Mouse (Mus musculus) forebrain, postnatal 0 days (tissue): ENCODE results near the gene Pym1. TPM values are rescaled to one million over a fixed set of nuclear protein-coding genes. Genes with fewer than 3 reads are reported as not detected.

Experiments used
- ATAC-seq: fragments of 200-750 bp; cut with Nextera tagmentation; 2 replicates; pipeline ENCODE4 v1.8.0; 2017; ENCODE audit warnings: mild to moderate bottlenecking, moderate library complexity
- DNase-seq: peaks from one replicate; pipeline ENCODE4 v3.0.0-alpha.2; 2015
- H3K27ac ChIP-seq: fragments of 300-500 bp; sonication (generic); 2 replicates; pipeline ENCODE4 v1.5.1; 2014; ENCODE audit warnings: low read depth, mild to moderate bottlenecking, antibody characterized with exemption, low read length, moderate library complexity, mixed read lengths
- H3K27me3 ChIP-seq: fragments of 300-500 bp; sonication (generic); 2 replicates; pipeline ENCODE4 v1.6.1; 2014; ENCODE audit warnings: mild to moderate bottlenecking, low read length, mixed read lengths; ENCODE audit not compliant: insufficient read depth
- H3K36me3 ChIP-seq: fragments of 300-500 bp; sonication (generic); 2 replicates; pipeline ENCODE4 v1.6.1; 2014; ENCODE audit warnings: mild to moderate bottlenecking, moderate library complexity; ENCODE audit not compliant: insufficient read depth
- H3K4me1 ChIP-seq: fragments of 300-500 bp; sonication (generic); 2 replicates; pipeline ENCODE4 v1.6.1; 2014; ENCODE audit warnings: antibody characterized with exemption; ENCODE audit not compliant: insufficient read depth
- H3K4me2 ChIP-seq: fragments of 300-500 bp; sonication (generic); 2 replicates; pipeline ENCODE4 v1.6.1; 2014; ENCODE audit warnings: low read depth, mild to moderate bottlenecking, moderate library complexity
- H3K4me3 ChIP-seq: fragments of 300-500 bp; sonication (generic); 2 replicates; pipeline ENCODE4 v1.5.1; 2014; ENCODE audit warnings: low read depth, low read length, mixed read lengths
- H3K9ac ChIP-seq: fragments of 300-500 bp; sonication (generic); 2 replicates; pipeline ENCODE4 v1.6.1; 2014; ENCODE audit warnings: mild to moderate bottlenecking
- H3K9me3 ChIP-seq: fragments of 300-500 bp; sonication (generic); 2 replicates; pipeline ENCODE4 v1.6.1; 2016; ENCODE audit warnings: low read length
- CTCF ChIP-seq: sonication (generic); IDR thresholded peaks from 2 replicates; pipeline ENCODE4 v1.5.1; 2016; ENCODE audit warnings: antibody characterized with exemption, control low read depth, low read depth
- WGBS: fragments of 180-500 bp; shearing (Covaris S2); extraction: QIAGEN DNeasy Blood & Tissue Kit; methylation state at CpG from one replicate; pipeline ENCODE4 v1.1.7; 2014; 5-methylcytosine and 5-hydroxymethylcytosine counted together
- polyA plus RNA-seq: library from polyadenylated mRNA; unstranded; fragments of >200 nt; fragmentation: Nextera tagmentation; extraction: Ambion mirVana; gene quantifications from 2 replicates; pipeline ENCODE4 v1.2.1, GENCODE M21; 2015
- total RNA-seq: library from RNA; depleted of rRNA; stranded (reverse); fragments of >200 nt; gene quantifications from 2 replicates; pipeline ENCODE4 v1.2.3, GENCODE M21; 2014

The Pym1 gene
- total and polyA plus RNA-seq, 2 experiments from 2014 or later = 51.6 to 67.7 TPM

DNA sequence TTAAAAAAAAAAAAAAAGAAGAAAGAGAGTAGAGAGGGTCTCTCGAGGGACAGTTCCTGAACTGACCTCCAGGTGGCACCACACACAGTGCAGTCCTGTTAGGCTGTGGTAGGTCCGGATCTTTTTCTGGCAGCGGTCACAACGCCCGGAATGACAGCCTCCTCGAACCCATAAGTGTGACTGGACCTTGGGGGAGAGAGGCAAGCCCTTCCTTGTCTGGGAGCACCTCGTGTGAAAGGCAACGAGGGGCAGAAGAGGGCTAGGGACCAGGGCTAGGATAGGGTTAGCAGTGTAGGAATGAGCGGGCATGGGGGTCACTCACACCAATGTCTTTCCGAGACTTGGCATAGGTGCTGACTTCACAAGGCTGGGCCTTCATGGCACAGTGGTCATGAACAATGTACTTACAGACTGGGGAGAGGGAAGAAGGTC lies 16.7 kb upstream of the Pym1 start:
- no peak overlapping the region for H3K27ac ChIP-seq
- peak; percentile 56; the same call in 1 of the 2 replicates for ATAC-seq
- WGBS = 19% methylated on average over 10 of the region's 10 CpGs
- H3K27me3 ChIP-seq = no peaks in the 10 kb centered on the region
- no peaks in the 10 kb centered on the region for H3K36me3 ChIP-seq
- DNase-seq = peak; percentile 60
- H3K9me3 ChIP-seq = no peaks in the 10 kb centered on the region
- no peak overlapping the region for H3K4me2 ChIP-seq
- no peak overlapping the region for H3K4me3 ChIP-seq
- peak; percentile 75 for TF ChIP-seq CTCF
- H3K4me1 ChIP-seq = no peaks in the 10 kb centered on the region
- H3K9ac ChIP-seq = no peak overlapping the region

DNA sequence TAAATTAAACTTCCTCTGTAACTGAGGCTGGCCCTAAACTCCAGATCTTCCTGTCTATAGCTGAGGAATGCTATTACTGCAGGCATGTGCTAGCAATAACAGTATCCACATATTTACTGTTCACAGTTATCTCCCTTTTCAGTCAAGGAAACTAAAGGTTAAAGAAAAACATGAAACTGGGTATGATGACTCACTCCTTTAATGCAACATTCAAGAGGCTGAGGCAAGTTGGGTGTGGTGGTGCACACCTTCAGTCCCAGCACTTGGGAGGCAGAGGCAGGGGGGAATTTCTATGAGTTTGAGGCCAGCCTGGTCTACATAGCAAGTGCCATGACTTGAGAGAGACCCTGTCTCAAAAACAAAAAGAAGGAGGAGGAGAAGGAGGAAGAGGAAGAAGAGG lies 15.7 kb upstream of the Pym1 start:
- Histone ChIP-seq H3K9me3 (no peaks in the 10 kb centered on the region), H3K4me2 (no peak overlapping the region), H3K9ac (no peak overlapping the region), H3K36me3 (no peaks in the 10 kb centered on the region), H3K27me3 (no peaks in the 10 kb centered on the region), H3K4me3 (no peak overlapping the region), H3K27ac (no peak overlapping the region), H3K4me1 (no peaks in the 10 kb centered on the region)
- ATAC-seq = no peak
- no peak for DNase-seq
- TF ChIP-seq CTCF = no peak

DNA sequence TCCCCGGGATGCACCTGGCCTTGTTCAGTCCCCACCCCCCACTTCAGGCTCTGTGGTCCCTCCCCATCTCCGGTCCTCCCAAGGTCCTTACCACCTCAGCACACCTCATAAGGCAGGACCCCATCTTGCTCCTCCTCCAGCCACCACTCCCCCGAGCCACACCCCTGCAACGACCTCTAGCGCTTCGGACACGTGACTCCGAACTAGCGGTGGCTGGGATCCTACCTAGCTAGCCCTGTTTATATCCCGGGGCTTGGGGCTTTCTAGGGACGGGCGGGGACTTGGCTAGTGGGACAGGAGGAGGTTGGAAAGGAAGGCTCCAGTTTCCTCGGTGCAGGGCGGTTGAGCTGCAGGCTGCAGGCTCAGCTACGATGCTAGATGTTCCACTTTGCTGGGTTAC lies 10.3 kb upstream of the Pym1 start:
- ATAC-seq = no peak
- 5% methylated on average over 15 of the region's 15 CpGs for WGBS
- no peaks in the 10 kb centered on the region for H3K9me3 ChIP-seq
- DNase-seq = no peak
- no peak overlapping the region for H3K4me3 ChIP-seq
- H3K4me2 ChIP-seq = 0 out of 2 replicates have a peak overlapping the region, but pooled peaks have one; percentile 14
- H3K9ac ChIP-seq = no peak overlapping the region
- H3K36me3 ChIP-seq = no peaks in the 10 kb centered on the region
- H3K27ac ChIP-seq = no peak overlapping the region
- H3K27me3 ChIP-seq = 0 out of 2 replicates have a peak, but pooled peaks cover 4% of the 10 kb centered on the region
- no peaks in the 10 kb centered on the region for H3K4me1 ChIP-seq
- TF ChIP-seq CTCF = no peak

DNA sequence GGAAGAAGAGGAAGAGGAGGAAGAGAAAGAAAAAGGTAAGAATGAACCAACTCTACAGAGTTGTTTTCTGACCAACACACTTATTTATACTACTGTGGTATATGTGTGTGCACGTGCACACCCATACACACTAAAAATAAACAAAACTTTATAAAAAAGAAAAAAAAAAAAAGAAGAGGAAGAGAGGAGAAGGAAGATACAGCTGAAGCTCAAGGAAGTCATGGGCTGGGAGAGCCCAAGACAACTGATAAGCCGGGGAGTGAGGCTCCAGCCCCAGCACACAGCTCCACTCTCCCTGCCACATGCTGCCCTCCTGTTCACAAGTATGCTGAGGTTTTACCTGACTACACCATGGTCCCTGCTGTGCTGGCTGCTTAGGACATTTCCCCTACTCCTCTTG lies 7.4 kb upstream of the Pym1 start:
- peaks cover 8% of the 10 kb centered on the region; the same call in 1 of the 2 replicates for H3K4me1 ChIP-seq
- H3K4me2 ChIP-seq = no peak overlapping the region
- no peak for DNase-seq
- H3K4me3 ChIP-seq = no peak overlapping the region
- no peaks in the 10 kb centered on the region for H3K9me3 ChIP-seq
- no peak overlapping the region for H3K27ac ChIP-seq
- no peak for ATAC-seq
- 86% methylated on average over 2 of the region's 2 CpGs for WGBS
- no peak for TF ChIP-seq CTCF
- H3K36me3 ChIP-seq = no peaks in the 10 kb centered on the region
- no peak overlapping the region for H3K9ac ChIP-seq
- H3K27me3 ChIP-seq = peaks cover 15% of the 10 kb centered on the region; the same call in 1 of the 2 replicates

DNA sequence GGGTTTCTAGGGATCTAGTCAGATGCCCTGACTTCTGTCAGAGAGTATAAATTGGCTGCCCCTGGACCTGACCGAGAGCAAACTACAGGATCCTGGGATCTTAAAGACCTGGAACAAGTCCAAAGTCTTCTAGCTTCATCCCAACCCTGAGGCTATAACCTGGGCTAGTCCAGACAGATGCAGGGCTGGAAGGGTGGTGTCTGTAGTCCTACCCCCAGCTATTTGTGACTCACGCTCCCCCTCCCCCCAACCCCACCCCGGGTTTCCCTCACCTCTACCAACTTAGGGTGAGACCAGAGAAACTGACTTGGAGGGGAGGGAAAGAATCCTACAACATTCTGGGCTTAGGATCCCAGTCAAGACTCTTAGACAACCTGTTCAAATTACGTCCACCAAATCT lies 5.1 kb upstream of the Pym1 start:
- H3K4me3 ChIP-seq = no peak overlapping the region
- H3K27me3 ChIP-seq = peaks cover 15% of the 10 kb centered on the region; the same call in 1 of the 2 replicates
- no peak for DNase-seq
- no peaks in the 10 kb centered on the region for H3K9me3 ChIP-seq
- ATAC-seq = no peak
- H3K36me3 ChIP-seq = no peaks in the 10 kb centered on the region
- peaks cover 12% of the 10 kb centered on the region for H3K4me1 ChIP-seq
- H3K27ac ChIP-seq = no peak overlapping the region
- 38% methylated on average over 4 of the region's 4 CpGs for WGBS
- H3K4me2 ChIP-seq = peak overlapping the region; percentile 97; the same call in 1 of the 2 replicates
- no peak for TF ChIP-seq CTCF
- no peak overlapping the region for H3K9ac ChIP-seq

DNA sequence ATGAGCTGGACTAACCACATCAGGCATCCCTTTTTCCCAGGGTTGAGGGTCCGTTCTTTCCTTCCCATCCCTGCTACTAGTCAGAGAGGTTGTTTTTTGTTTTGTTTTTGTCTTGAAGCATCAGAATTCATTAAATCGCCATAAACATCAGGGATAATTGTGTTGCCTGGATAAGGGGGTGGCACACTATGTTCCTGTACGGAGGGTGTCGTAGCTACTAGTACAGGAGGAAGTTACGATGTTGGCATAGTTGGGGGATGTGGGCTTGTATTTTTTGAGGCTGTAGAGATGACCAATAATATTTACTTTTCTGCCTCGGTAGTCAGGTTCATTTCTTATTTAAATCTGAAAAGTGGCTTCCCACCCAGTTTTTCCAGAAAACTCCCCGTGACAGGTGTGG lies 4.5 kb upstream of the Pym1 start:
- 9% methylated on average over 7 of the region's 7 CpGs for WGBS
- Histone ChIP-seq H3K27me3 (peaks cover 15% of the 10 kb centered on the region; the same call in 1 of the 2 replicates), H3K4me2 (peak overlapping the region; percentile 97), H3K4me1 (peaks cover 12% of the 10 kb centered on the region), H3K9ac (peak overlapping the region; percentile 60), H3K4me3 (peak overlapping the region; percentile 54), H3K36me3 (no peaks in the 10 kb centered on the region), H3K9me3 (no peaks in the 10 kb centered on the region), H3K27ac (no peak overlapping the region)
- no peak for TF ChIP-seq CTCF
- ATAC-seq (no peak), DNase-seq (no peak)

DNA sequence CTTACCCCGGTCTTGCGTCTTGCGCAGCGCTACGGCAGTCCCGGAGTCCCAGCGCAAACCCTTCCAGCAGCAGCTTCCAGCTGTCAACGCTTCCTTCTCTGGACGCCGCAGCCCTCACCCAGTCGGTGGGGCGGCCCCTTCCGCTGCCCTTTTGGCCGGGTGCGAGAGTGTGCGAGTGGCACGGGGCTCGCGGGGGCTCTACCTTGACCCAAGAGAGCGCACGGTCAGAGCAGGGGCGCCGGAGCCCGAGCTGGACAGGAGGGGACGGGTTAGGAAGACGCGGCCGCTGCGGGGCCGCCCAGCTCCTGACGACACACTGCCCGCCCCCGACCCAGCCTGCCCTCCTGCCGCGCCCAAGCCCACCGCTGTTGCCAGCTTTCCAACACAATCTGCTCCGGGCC lies 3.9 kb upstream of the Pym1 start:
- Histone ChIP-seq H3K9me3 (no peaks in the 10 kb centered on the region), H3K4me2 (peak overlapping the region; percentile 97), H3K4me1 (peaks cover 12% of the 10 kb centered on the region), H3K4me3 (peak overlapping the region; percentile 54), H3K27me3 (peaks cover 15% of the 10 kb centered on the region; the same call in 1 of the 2 replicates), H3K9ac (peak overlapping the region; percentile 60), H3K36me3 (no peaks in the 10 kb centered on the region), H3K27ac (no peak overlapping the region)
- no peak for ATAC-seq
- DNase-seq = peak; percentile 27
- WGBS = 5% methylated on average over 34 of the region's 37 CpGs
- TF ChIP-seq CTCF = no peak
